Mouse (Mus musculus) ES-E14 (cell line): ENCODE measurements around the gene Madd.

Experiments
- CHD2 ChIP-seq: IDR thresholded peaks from 2 replicates; pipeline ENCODE4 v1.6.1; 2014; ENCODE audit warnings: mild to moderate bottlenecking, low read depth, low read length, inconsistent platforms
- HCFC1 ChIP-seq: IDR thresholded peaks from 2 replicates; pipeline ENCODE4 v1.6.1; 2012; ENCODE audit warnings: low read length, inconsistent platforms, borderline replicate concordance; ENCODE audit not compliant: insufficient read depth
- MAFK ChIP-seq: IDR thresholded peaks from 2 replicates; pipeline ENCODE4 v1.6.1; 2014; ENCODE audit warnings: mild to moderate bottlenecking, low read depth, low read length, inconsistent platforms; ENCODE audit not compliant: insufficient read depth
- ZC3H11A ChIP-seq: IDR thresholded peaks from 2 replicates; pipeline ENCODE4 v1.6.1; 2012; ENCODE audit warnings: low read depth, mild to moderate bottlenecking, inconsistent platforms, low read length, borderline replicate concordance
- ZNF384 ChIP-seq: IDR thresholded peaks from 2 replicates; pipeline ENCODE4 v1.6.1; 2012; ENCODE audit warnings: low read depth, low read length, inconsistent platforms

GRCm38 (mm10) chr2:91180706-91181105 is 2.9 kb downstream of the Madd start:
- TF ChIP-seq MAFK, result no peak
- no peak for TF ChIP-seq CHD2
- TF ChIP-seq ZC3H11A, result no peak
- TF ChIP-seq HCFC1, result no peak
- no peak for TF ChIP-seq ZNF384
